Mouse (Mus musculus) kidney, postnatal 14 days (tissue): ENCODE measurements around the gene Cox4i1.

ENCODE experiments used
- DNase-seq: peaks from one replicate; pipeline ENCODE4 v3.0.0; 2022; ENCODE audit warnings: mixed read lengths

Gene Cox4i1

DNA sequence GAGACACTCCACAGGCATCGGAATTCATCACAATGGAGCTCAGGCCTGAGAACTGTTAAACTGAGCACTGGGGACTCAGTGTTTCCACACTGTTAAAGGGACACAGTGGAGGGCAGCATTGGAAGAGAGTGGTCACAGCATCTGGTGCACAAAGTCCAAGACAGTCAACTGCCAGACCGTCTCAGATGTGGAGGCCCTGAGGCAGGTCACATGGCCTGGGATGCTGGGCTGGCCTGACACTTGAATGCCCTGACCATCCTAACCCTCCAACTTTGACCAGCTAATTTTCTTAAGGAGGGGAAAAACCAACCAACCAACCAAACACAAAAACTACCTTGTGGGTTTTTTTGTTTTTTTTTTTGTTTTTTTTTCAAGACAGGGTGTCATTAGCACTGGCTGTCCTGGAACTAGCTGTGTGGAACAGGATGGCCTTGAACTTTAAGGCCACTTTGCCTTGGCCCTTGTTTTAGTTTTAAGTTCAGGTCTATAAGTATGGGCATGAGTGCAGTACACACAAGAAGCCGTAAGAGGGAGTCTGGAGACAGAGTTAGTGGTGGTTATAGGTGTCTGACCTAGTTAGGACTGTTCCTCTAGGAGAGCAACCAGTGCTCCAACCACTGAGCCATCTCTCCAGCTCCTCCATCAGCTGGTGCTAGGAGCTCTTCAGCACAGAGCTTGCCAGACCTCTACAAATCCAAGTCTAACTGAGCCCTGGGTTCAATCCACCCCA is 2.1 kb upstream of the Cox4i1 start:
- no peak for DNase-seq

DNA sequence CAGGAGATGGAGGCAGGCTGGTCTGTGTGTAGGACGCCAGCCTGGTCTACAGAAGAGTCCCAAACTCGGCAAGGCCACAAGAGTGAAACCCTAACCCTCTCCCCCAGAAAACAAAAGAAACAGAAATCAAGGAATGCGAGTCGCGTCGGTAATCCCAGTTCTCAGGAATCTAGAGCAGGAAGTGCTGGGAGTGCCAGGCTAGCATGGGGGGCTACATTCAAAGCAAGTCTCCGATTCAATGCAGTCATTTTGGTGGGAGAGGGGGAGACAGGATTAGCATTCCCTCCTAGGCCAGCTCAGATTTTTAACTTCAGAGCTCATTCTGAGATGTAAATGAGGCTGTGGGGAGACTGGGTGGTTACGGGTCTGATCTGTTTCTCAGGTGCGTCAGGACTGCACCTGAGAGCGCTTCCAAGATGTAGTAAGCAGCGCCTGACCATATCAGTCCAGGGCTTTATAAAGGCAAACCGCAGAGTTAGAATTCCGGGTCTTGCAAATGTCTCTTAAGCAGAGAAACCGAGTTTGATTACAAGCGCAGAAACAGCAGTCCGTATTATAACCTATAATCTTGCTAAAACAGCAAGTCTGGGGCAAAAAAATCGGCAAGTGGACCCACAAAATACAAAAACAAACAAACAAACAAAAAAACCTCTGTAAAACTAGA is 1.1 kb upstream of the Cox4i1 start:
- DNase-seq: no peak

DNA sequence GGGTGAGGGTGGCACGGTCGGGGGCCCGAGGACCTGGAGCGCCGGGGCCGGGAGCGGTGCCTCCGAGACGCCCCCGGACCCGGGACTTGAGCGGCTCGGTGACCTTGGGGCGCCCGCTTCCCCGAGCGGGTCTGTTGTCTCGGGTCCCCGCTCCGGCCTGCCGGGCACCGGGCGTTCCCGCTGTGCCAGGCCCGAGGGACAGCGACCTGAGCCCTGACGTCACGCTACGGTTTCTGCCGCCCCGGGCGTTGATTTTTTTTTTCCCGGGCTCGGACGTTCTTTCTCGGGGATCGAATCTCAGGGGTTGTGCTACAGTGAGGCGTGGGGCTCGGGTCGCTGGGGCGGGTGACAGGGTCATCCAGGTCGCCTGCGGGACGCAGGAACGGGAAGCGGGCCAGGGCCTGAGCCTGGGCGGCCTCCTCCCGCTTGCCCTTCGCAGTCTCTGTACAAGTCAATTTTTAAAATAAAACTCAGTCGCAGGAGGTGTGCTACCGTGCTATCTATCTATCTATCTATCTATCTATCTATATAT is 418 bp downstream of the Cox4i1 start, which contains the start of gene Emc8:
Gene Emc8, minus strand, starts transcription at position 200 of the 532 bp plus-strand sequence.
- DNase-seq: no peak

- DNase-seq: no peak
Measured at GRCm38 (mm10) chr8:120671775-120672174, 3.8 kb downstream of the Cox4i1 start.

GRCm38 (mm10) chr8:120672626-120673229 is 4.7 kb downstream of the Cox4i1 start:
- no peak for DNase-seq

DNA sequence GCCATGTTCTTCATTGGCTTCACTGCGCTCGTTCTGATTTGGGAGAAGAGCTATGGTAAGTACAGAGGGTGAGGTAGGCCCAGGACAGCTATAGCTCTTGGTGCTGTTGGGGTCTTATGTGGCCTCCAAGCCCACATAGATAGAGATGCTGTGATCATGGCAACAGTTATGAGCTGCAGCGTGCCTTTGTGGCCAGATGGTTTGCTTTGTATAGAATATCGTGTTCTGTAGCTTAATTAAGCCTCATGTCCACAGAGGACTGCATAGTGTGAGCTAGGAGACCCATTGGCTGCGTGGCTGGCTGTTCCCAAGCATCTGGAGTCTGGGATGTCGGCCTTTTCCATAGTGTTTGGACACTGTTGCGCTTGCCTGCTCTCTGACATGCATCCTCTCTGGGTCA is 5.3 kb downstream of the Cox4i1 start:
- DNase-seq: no peak

DNA sequence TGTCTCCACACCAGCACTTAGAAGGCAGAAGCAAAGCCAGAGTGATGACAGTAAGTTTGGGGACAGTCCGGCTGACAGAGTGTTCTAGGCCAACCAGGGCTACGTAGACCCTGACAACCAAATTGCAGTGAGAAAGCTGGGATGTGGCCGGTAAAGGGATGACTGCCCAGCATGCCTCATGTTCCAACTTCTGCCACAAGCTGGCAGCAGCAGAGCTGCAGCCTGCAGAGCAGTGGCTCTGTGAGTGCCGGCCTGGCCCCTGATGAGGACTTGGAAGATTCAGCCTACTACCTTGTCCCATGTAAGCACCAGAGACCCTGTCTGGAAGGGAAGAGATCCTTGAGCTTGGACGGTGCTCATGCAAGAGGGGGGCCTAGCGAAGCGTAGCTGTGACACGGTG is 7.7 kb downstream of the Cox4i1 start:
- DNase-seq: no peak

DNA sequence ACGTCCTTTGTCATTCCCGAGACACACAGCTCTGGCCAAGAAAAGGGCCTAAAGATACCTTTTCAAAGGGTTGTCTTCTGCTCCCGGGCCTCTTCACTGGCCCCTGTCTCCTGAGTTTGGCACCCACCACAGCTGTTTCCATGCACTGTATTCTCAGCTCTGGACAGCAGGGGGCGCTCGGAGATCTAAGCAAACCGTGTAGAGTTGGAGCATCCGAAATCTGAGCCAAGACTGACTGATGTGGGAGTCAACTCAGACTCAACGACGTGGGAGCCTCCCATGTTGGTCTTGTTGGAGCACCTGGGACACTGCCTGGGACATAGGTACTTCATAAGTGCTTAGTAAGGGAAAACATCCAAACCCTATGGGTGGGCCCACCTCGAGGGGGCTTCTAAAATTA is 10.4 kb downstream of the Cox4i1 start:
- DNase-seq: peak; percentile 88

GRCm38 (mm10) chr8:120679629-120680387 is 11.8 kb downstream of the Cox4i1 start:
- no peak for DNase-seq

GRCm38 (mm10) chr8:120680405-120680804 is 12.4 kb downstream of the Cox4i1 start:
- DNase-seq: peak; percentile 67

DNA sequence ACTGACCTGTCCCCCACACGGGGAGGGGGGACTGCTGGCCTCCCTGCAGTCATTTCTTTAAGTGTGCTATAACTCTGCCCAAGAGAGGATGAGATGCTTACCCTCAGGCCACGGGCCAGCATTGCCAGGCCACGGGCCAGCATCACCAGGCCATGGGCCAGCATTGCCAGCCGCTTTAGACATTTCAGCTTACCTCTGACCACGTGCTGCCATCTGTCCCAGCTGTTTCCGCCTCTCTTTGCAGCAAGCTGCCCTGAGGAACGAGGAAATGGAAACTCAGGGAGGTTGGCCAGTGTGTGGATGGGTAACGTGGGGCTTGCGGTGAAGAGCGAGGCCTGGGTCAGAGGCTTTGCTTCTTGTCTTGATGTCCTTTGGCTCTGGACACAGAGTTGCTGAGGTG is 13.1 kb downstream of the Cox4i1 start:
- no peak for DNase-seq

DNA sequence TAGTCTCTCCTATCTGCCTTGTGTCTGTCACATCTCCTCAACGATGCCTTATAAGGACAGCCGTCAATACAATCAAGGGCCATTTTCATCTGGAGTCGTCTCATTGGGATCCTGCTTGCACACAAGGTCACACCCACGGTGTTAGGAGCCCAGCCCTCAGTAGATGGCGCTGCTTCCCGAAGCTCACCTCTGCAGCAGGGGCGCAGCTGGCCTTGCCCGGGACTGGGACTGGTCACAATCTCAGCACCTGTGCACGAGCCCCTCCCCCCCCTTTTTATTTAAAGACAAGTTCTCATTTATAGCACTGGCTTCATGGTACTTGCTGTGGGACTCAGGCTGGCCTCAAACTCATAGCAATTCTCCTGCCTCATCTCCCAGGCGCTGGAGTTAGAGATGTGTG is 15.6 kb downstream of the Cox4i1 start:
- peak; percentile 86 for DNase-seq

- DNase-seq: no peak
Measured at GRCm38 (mm10) chr8:120684082-120684481, 16.1 kb downstream of the Cox4i1 start.

GRCm38 (mm10) chr8:120685097-120685496 is 17.1 kb downstream of the Cox4i1 start:
- DNase-seq: no peak

DNA sequence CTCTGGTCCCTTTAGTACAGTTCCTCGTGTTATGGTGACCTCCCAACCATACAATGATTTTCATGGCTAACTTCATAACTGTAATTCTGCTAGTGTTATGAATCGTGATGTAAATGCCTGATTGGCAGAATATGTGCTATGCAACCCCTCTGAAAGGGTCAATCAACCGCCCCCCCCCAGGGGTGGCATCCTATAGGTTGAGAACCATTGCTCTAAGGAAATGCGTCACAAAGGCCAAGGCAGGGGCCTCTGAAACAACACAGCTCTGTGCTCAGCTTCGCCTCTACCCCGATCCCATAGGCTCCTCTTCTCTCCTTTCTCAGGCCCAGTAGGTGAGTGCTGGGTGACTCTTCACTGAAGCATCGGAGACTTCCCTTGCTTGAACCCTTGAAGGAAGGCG is 17.6 kb downstream of the Cox4i1 start:
- DNase-seq: no peak

GRCm38 (mm10) chr8:120686051-120686450 is 18.0 kb downstream of the Cox4i1 start:
- DNase-seq: no peak

DNA sequence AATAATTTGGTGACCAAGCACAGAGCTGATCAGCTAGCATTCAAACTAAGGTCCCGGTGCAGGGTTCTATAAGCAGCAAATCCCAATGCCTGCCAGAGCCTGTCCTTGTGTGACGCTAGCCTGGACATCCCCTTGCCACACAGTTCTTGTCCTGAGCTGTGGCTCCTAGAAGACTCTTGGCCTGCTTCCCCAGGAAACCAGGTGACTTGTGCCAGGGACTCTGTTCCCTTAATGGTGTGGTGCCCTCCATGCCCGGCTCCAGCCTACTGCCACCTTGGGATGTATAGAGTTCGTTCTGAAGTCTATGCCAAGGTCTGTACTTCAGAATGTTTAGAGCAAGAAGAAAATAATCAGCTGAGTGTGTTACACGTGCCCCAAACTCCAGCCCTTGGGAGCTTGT is 18.6 kb downstream of the Cox4i1 start:
- no peak for DNase-seq

DNA sequence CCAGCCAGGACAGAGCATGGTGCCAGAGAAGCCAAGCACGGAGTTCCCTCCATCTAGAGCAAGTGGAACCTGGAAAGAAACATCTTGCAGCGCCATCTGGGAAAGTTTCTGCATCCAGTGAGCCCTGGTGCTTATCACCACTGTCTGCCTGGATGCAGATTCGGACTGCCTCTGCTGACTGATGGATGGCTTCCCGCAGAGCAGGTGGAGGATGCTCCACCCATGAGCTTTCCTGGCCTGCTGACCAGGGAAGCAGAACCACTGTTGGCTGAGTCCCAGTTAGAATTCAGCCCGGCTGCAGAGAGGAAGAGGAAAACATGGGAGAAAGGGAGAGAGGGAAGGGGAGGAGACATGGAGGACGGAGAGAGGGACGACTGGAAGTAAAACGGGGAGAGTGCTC is 19.8 kb downstream of the Cox4i1 start:
- DNase-seq: peak; percentile 78

DNA sequence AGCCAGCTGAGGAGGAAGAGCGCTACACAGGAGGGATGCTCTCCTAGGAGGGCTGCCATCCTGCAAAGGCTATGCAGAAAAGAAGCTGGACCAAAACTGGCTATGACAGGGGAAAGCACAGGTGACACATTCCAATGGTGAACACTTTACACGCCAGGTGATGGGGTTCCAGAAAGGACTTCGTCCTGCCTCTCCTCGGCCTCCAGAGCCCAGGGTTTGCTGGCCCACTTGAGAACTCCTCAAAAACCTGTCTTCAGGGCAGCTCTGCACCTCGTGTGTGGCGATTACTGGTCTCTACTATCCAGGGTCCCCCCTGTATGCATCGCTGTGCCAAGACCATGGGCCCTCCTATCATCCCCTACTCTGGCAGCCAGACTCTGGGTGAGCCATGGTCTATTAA is 20.5 kb downstream of the Cox4i1 start:
- DNase-seq: no peak

GRCm38 (mm10) chr8:120692934-120693333 is 24.9 kb downstream of the Cox4i1 start:
- DNase-seq: no peak

- peak; percentile 70 for DNase-seq
Measured at GRCm38 (mm10) chr8:120693861-120694493, 26.0 kb downstream of the Cox4i1 start.

- peak; percentile 67 for DNase-seq
Measured at GRCm38 (mm10) chr8:120696401-120697153, 28.6 kb downstream of the Cox4i1 start.
